Mouse (Mus musculus): ENCODE measurements around the gene Vamp5.

DNA sequence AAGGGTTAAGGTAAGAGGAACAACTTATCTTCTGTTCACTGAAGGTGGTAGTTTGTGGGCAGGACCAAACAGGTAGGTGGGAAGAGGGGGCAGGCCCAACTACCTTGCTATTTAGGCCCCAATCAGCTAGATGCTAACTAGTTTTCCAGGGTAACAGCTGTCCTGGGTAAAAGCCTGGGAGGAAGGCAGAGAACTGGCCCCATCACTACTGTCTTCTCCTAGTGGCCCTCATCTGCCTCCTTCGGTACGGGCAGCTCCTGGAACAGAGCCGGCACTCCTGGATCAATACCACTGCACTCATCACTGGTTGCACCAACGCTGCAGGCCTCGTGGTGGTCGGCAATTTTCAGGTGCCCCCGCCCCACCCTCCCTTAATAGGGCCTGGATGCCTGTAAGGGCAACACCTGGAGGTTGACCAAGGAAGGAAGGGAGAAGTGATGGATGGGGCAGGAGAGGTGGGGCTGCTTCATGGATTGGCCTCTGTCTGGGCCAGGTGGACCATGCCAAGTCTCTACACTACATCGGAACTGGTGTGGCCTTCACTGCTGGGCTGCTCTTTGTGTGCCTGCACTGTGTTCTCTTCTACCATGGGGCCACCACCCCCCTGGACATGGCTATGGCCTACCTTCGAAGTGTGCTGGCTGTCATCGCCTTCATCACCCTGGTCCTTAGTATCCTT lies 22.0 kb downstream of the Vamp5 start:
- TF ChIP-seq CTCF (IDR thresholded peaks at IDR 0.05) (no peak), POLR2A (IDR thresholded peaks at IDR 0.05; ENCODE audit: insufficient read depth, low read depth, low read length) (no peak)

All from heart, adult 2 months (tissue).